Mouse (Mus musculus): ENCODE data around the gene Gata5. TPM values are rescaled to one million over a fixed set of nuclear protein-coding genes. Genes with fewer than 3 reads are reported as not detected.

Gene Gata5
- polyA plus RNA-seq, 1 experiment from 2014 or later, result 20.9 TPM

GRCm38 (mm10) chr2:180279321-180279720, 55.2 kb downstream of the Gata5 start:
- H3K27me3 ChIP-seq (replicated peaks; ENCODE audit: control insufficient read depth, insufficient read depth, low read length), result no peaks in the 10 kb centered on the region
- H3K4me2 ChIP-seq (replicated peaks; ENCODE audit: low read depth), result no peak overlapping the region
- H3K36me3 ChIP-seq (ENCODE audit: control insufficient read depth, insufficient read depth), result no peaks in the 10 kb centered on the region
- H3K9me3 ChIP-seq (ENCODE audit: control insufficient read depth), result no peaks in the 10 kb centered on the region
- no peak overlapping the region for H3K4me3 ChIP-seq (ENCODE audit: low read depth, low read length)
- H3K9ac ChIP-seq (ENCODE audit: low read depth, low read length), result no peak overlapping the region
- no peak for ATAC-seq
- H3K27ac ChIP-seq (ENCODE audit: low read depth, low read length), result no peak overlapping the region; the same call in 1 of the 2 replicates
- no peaks in the 10 kb centered on the region for H3K4me1 ChIP-seq (replicated peaks; ENCODE audit: control insufficient read depth, insufficient read depth, low read length)
- WGBS, result 85% methylated on average over 8 of the region's 8 CpGs
- no peak for TF ChIP-seq CTCF (IDR thresholded peaks at IDR 0.05; ENCODE audit: low read depth)

DNA sequence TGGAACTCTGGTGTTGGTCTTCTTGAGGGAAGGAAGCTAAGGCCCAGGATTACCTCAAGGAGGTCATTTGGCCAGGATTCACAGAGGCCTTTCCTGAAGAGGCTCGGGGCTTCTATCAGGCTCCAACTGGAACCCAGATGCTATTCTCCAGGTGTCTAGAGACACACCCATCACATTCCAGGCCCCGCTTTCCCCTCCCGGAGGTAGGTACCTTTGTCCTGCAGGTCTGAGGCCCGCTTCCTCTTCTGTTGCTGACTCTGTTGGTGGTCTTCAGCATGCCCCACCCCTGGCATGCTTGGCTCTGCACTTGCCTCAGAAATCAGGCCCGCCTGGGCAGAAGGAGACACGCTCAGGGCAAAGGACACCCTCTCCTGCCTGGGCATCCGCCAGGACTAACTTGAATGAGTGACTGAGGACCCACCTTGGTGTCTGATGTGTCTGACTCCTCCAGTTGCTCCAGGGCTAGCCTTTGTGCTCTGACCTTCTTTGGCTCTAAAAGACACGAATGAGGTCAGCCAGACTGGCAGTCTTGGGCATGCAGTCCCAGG, 56.7 kb downstream of the Gata5 start:
- Histone ChIP-seq H3K27me3 (replicated peaks; ENCODE audit: control insufficient read depth, insufficient read depth, low read length) (no peaks in the 10 kb centered on the region), H3K4me3 (ENCODE audit: low read depth, low read length) (no peak overlapping the region), H3K9ac (ENCODE audit: low read depth, low read length) (no peak overlapping the region), H3K4me2 (replicated peaks; ENCODE audit: low read depth) (0 out of 2 replicates have a peak overlapping the region, but pooled peaks have one; percentile 45), H3K9me3 (ENCODE audit: control insufficient read depth) (no peaks in the 10 kb centered on the region), H3K36me3 (ENCODE audit: control insufficient read depth, insufficient read depth) (no peaks in the 10 kb centered on the region), H3K4me1 (replicated peaks; ENCODE audit: control insufficient read depth, insufficient read depth, low read length) (0 out of 2 replicates have a peak, but pooled peaks cover 6% of the 10 kb centered on the region), H3K27ac (ENCODE audit: low read depth, low read length) (peak overlapping the region; percentile 94)
- TF ChIP-seq CTCF (IDR thresholded peaks at IDR 0.05; ENCODE audit: low read depth), result no peak
- no peak for ATAC-seq
- 44% methylated on average over 8 of the region's 8 CpGs for WGBS

DNA sequence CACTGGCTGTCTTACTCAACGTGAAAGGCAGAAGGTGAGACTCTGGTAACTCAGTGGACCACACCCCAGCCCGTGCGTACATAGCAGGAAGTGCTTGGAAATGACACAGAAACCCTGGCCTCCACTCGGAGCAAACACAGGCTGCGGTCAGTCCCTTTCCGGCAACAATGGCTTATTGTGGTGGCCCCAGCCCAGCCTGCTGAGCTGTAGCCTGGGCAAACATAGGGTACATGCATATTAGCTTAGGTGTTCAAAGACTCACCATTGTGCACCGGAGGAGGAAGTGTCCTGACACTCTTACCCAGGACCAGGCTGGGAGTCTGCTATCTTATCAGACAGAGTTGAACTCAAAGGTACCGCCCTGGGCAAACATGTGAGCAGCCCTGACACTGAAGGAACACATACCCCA, 57.6 kb downstream of the Gata5 start:
- peak; percentile 65 for ATAC-seq
- H3K4me3 ChIP-seq (ENCODE audit: low read depth, low read length), result no peak overlapping the region
- peak overlapping the region; percentile 94 for H3K27ac ChIP-seq (ENCODE audit: low read depth, low read length)
- peak overlapping the region; percentile 45; the same call in 1 of the 2 replicates for H3K4me2 ChIP-seq (replicated peaks; ENCODE audit: low read depth)
- no peaks in the 10 kb centered on the region for H3K36me3 ChIP-seq (ENCODE audit: control insufficient read depth, insufficient read depth)
- TF ChIP-seq CTCF (IDR thresholded peaks at IDR 0.05; ENCODE audit: low read depth), result no peak
- 0 out of 2 replicates have a peak, but pooled peaks cover 6% of the 10 kb centered on the region for H3K4me1 ChIP-seq (replicated peaks; ENCODE audit: control insufficient read depth, insufficient read depth, low read length)
- no peaks in the 10 kb centered on the region for H3K9me3 ChIP-seq (ENCODE audit: control insufficient read depth)
- 27% methylated on average over 8 of the region's 8 CpGs for WGBS
- no peaks in the 10 kb centered on the region for H3K27me3 ChIP-seq (replicated peaks; ENCODE audit: control insufficient read depth, insufficient read depth, low read length)
- no peak overlapping the region for H3K9ac ChIP-seq (ENCODE audit: low read depth, low read length)

- ATAC-seq, result no peak; the same call in 1 of the 2 replicates
- H3K4me1 ChIP-seq (replicated peaks; ENCODE audit: control insufficient read depth, insufficient read depth, low read length), result 0 out of 2 replicates have a peak, but pooled peaks cover 6% of the 10 kb centered on the region
- peak overlapping the region; percentile 45 for H3K4me2 ChIP-seq (replicated peaks; ENCODE audit: low read depth)
- H3K4me3 ChIP-seq (ENCODE audit: low read depth, low read length), result no peak overlapping the region
- 25% methylated on average over 4 of the region's 4 CpGs for WGBS
- H3K9ac ChIP-seq (ENCODE audit: low read depth, low read length), result no peak overlapping the region
- no peaks in the 10 kb centered on the region for H3K36me3 ChIP-seq (ENCODE audit: control insufficient read depth, insufficient read depth)
- H3K27ac ChIP-seq (ENCODE audit: low read depth, low read length), result peak overlapping the region; percentile 94
- H3K9me3 ChIP-seq (ENCODE audit: control insufficient read depth), result no peaks in the 10 kb centered on the region
- no peaks in the 10 kb centered on the region for H3K27me3 ChIP-seq (replicated peaks; ENCODE audit: control insufficient read depth, insufficient read depth, low read length)
- no peak for TF ChIP-seq CTCF (IDR thresholded peaks at IDR 0.05; ENCODE audit: low read depth)
Measured at GRCm38 (mm10) chr2:180276385-180276784, 58.1 kb downstream of the Gata5 start.

DNA sequence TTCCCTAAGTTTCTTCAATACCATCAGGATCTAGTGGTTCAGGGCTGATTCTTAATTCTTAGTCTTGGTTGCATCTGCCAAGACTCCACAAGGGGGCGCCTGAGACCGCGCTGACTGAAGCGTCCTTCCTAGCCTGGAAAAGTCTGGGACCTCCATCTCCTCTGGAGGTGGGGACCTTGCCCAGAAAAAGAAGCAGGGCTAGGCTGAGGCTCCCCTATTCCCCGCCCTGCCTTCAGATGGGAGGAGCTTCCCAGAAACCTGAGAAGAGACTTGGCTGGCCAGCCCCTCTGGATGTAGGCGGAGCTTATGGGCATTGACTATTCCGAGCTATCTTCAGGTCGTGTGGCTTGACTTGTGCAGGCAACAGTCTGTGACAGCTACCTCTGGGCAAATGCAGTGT, 58.7 kb downstream of the Gata5 start:
- Histone ChIP-seq H3K4me1 (replicated peaks; ENCODE audit: control insufficient read depth, insufficient read depth, low read length) (0 out of 2 replicates have a peak, but pooled peaks cover 6% of the 10 kb centered on the region), H3K4me2 (replicated peaks; ENCODE audit: low read depth) (peak overlapping the region; percentile 45)
- WGBS, result under 1% methylated on average over 8 of the region's 8 CpGs

More for the DNA sequence above, 58.7 kb downstream of the Gata5 start:
- TF ChIP-seq CTCF (IDR thresholded peaks at IDR 0.05; ENCODE audit: low read depth), result peak; percentile 99
- Histone ChIP-seq H3K36me3 (ENCODE audit: control insufficient read depth, insufficient read depth) (no peaks in the 10 kb centered on the region; the same call in 1 of the 2 replicates), H3K9ac (ENCODE audit: low read depth, low read length) (no peak overlapping the region), H3K9me3 (ENCODE audit: control insufficient read depth) (no peaks in the 10 kb centered on the region), H3K27me3 (replicated peaks; ENCODE audit: control insufficient read depth, insufficient read depth, low read length) (no peaks in the 10 kb centered on the region), H3K4me3 (ENCODE audit: low read depth, low read length) (no peak overlapping the region), H3K27ac (ENCODE audit: low read depth, low read length) (peak overlapping the region; percentile 94)
- peak; percentile 62 for ATAC-seq

Other genes with a start within 250 kb of the Gata5 start
- gene Hrh3, start 230.2 kb downstream of the Gata5 start, polyA plus RNA-seq (2015; fragmentation: Nextera tagmentation; extraction: Ambion mirVana), result not detected in 2 replicates
- 22.9 and 26.4 TPM in 2 replicates for gene Osbpl2, start 215.4 kb downstream of the Gata5 start, polyA plus RNA-seq (2015; fragmentation: Nextera tagmentation; extraction: Ambion mirVana)
- 132 and 142 TPM in 2 replicates for gene Adrm1, start 163.2 kb downstream of the Gata5 start, polyA plus RNA-seq (2015; fragmentation: Nextera tagmentation; extraction: Ambion mirVana)
- 19.8 and 23.5 TPM in 2 replicates for gene Lama5, start 108.8 kb downstream of the Gata5 start, polyA plus RNA-seq (2015; fragmentation: Nextera tagmentation; extraction: Ambion mirVana)
- 442 and 454 TPM in 2 replicates for gene Rps21, start 77.3 kb downstream of the Gata5 start, polyA plus RNA-seq (2015; fragmentation: Nextera tagmentation; extraction: Ambion mirVana)
- gene Cables2, start 61.2 kb downstream of the Gata5 start, polyA plus RNA-seq (2015; fragmentation: Nextera tagmentation; extraction: Ambion mirVana), result 8.2 and 8.4 TPM in 2 replicates
- 0.18 and 0.25 TPM in 2 replicates for gene Rbbp8nl, start 44.8 kb downstream of the Gata5 start, polyA plus RNA-seq (2015; fragmentation: Nextera tagmentation; extraction: Ambion mirVana)
- gene Slco4a1, start 121.5 kb upstream of the Gata5 start, polyA plus RNA-seq (2015; fragmentation: Nextera tagmentation; extraction: Ambion mirVana), result 0.47 and 0.76 TPM in 2 replicates
- gene Ntsr1, start 165.3 kb upstream of the Gata5 start, polyA plus RNA-seq (2015; fragmentation: Nextera tagmentation; extraction: Ambion mirVana), result 0.67 and 0.74 TPM in 2 replicates
- gene Mrgbp, start 246.6 kb upstream of the Gata5 start, polyA plus RNA-seq (2015; fragmentation: Nextera tagmentation; extraction: Ambion mirVana), result 10.7 and 10.8 TPM in 2 replicates

All from intestine, postnatal 0 days (tissue).